Comparison of ENCODE assay signal across 18 mouse cellular contexts in the genomic region with DNA sequence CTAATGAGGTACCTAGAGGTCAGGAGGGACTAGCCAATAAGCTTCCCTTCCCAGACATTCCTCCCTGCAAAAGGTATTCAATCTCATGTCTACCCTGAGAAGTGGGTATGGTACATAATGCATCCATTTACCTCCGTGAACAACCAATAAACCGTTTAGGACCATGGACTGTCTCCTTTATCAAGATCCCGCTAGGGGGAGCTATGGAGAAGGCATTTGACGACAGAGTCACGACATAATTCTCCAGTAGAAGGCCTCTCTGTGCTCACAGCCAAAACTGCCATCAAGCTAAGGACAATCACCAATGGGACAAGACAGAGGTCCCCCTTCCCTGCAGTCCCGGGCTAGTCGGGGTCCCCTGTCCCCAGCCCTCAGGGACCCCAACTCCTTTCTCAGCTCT.
DNase-seq lines count a peak whose midpoint lies in the region; ATAC-seq and TF ChIP-seq lines count a peak whose summit lies in the region.
"Had no signal": no experiment of that assay in that cellular context is flagged by ENCODE, and none has a peak within 500 bp of the region (broad histone marks: within the 10 kb centered on the region; RNA-seq: fewer than 3 reads in every experiment).

No protein-coding gene starts in this region.

- no peaks in the 10 kb centered on the region for H3K79me2 ChIP-seq in liver, adult 2 months (ENCODE audit: control insufficient read depth, insufficient read depth, low read length)

- peaks cover 16% of the 10 kb centered on the region; the same call in 1 of the 2 replicates for H3K9me3 ChIP-seq in liver, embryonic 12.5 days (replicated peaks)
- H3K9me3 ChIP-seq in midbrain, embryonic 16.5 days (replicated peaks; ENCODE audit: control insufficient read depth, low read length, poor library complexity, severe bottlenecking): no peaks in the 10 kb centered on the region; the same call in 1 of the 2 replicates
- H3K9me3 ChIP-seq: embryonic facial prominence, embryonic 13.5 days; forebrain, embryonic 10.5 days; limb, embryonic 12.5 days; neural tube, embryonic 13.5 days had no signal

- ATAC-seq in liver, embryonic 12.5 days: no peak
- no peak for ATAC-seq in midbrain, embryonic 16.5 days

- no peaks in the 10 kb centered on the region for H3K36me3 ChIP-seq in liver, adult 2 months (ENCODE audit: control insufficient read depth, insufficient read depth, low read length)
- H3K36me3 ChIP-seq in liver, embryonic 12.5 days: no peaks in the 10 kb centered on the region
- no peaks in the 10 kb centered on the region for H3K36me3 ChIP-seq in midbrain, embryonic 16.5 days (ENCODE audit: control insufficient read depth, insufficient read depth, low read length)
- H3K36me3 ChIP-seq: embryonic facial prominence, embryonic 13.5 days; forebrain, embryonic 10.5 days; G1E; limb, embryonic 12.5 days; neural tube, embryonic 13.5 days had no signal

- WGBS in liver, adult 2 months: 57% methylated on average over 7 of the region's 7 CpGs
- WGBS in liver, embryonic 12.5 days (ENCODE audit: insufficient replicate concordance): 42% methylated on average over 7 of the region's 7 CpGs
- 63% methylated on average over 7 of the region's 7 CpGs for WGBS in midbrain, embryonic 16.5 days

- TF ChIP-seq CTCF in liver, adult 2 months (IDR thresholded peaks at IDR 0.05; ENCODE audit: low read depth, low read length): no peak

- no peak overlapping the region for H3K4me2 ChIP-seq in liver, embryonic 12.5 days
- H3K4me2 ChIP-seq in midbrain, embryonic 16.5 days (ENCODE audit: low read length): no peak overlapping the region
- H3K4me2 ChIP-seq: embryonic facial prominence, embryonic 13.5 days; limb, embryonic 12.5 days; neural tube, embryonic 13.5 days had no signal

- no peak for TF ChIP-seq POLR2A in liver, adult 2 months (IDR thresholded peaks at IDR 0.05; ENCODE audit: extremely low read depth, insufficient read depth, low read length)

- H3K27me3 ChIP-seq in liver, adult 2 months (ENCODE audit: control insufficient read depth, insufficient read depth, low read length): no peaks in the 10 kb centered on the region
- no peaks in the 10 kb centered on the region for H3K27me3 ChIP-seq in liver, embryonic 12.5 days (replicated peaks)
- H3K27me3 ChIP-seq in midbrain, embryonic 16.5 days (ENCODE audit: control insufficient read depth, insufficient read depth, low read depth, low read length): no peaks in the 10 kb centered on the region
- H3K27me3 ChIP-seq: embryonic facial prominence, embryonic 13.5 days; limb, embryonic 12.5 days; neural tube, embryonic 13.5 days had no signal

- H3K27ac ChIP-seq in liver, adult 2 months (replicated peaks; ENCODE audit: insufficient read depth, low read depth, low read length): no peak overlapping the region
- no peak overlapping the region for H3K27ac ChIP-seq in liver, embryonic 12.5 days
- no peak overlapping the region for H3K27ac ChIP-seq in midbrain, embryonic 16.5 days (ENCODE audit: low read length)
- H3K27ac ChIP-seq: embryonic facial prominence, embryonic 13.5 days; forebrain, embryonic 10.5 days; limb, embryonic 12.5 days; macrophage; neural tube, embryonic 13.5 days had no signal

- H3K9ac ChIP-seq in liver, adult 2 months (ENCODE audit: low read depth, low read length): no peak overlapping the region
- H3K9ac ChIP-seq in liver, embryonic 12.5 days: no peak overlapping the region
- no peak overlapping the region for H3K9ac ChIP-seq in midbrain, embryonic 16.5 days (ENCODE audit: low read depth, low read length)
- H3K9ac ChIP-seq: embryonic facial prominence, embryonic 13.5 days; limb, embryonic 12.5 days; neural tube, embryonic 13.5 days had no signal

- no peak overlapping the region for H3K4me3 ChIP-seq in liver, adult 2 months (ENCODE audit: insufficient read depth, low read depth, low read length)
- no peak overlapping the region for H3K4me3 ChIP-seq in liver, embryonic 12.5 days
- no peak overlapping the region for H3K4me3 ChIP-seq in midbrain, embryonic 16.5 days (ENCODE audit: low read depth, low read length)
- H3K4me3 ChIP-seq: embryonic facial prominence, embryonic 13.5 days; forebrain, embryonic 10.5 days; limb, embryonic 12.5 days; neural tube, embryonic 13.5 days had no signal

- H3K4me1 ChIP-seq in liver, adult 2 months (ENCODE audit: control insufficient read depth, insufficient read depth, low read length): no peaks in the 10 kb centered on the region
- no peaks in the 10 kb centered on the region for H3K4me1 ChIP-seq in liver, embryonic 12.5 days
- no peaks in the 10 kb centered on the region for H3K4me1 ChIP-seq in midbrain, embryonic 16.5 days (ENCODE audit: control insufficient read depth, insufficient read depth, low read length)
- H3K4me1 ChIP-seq: embryonic facial prominence, embryonic 13.5 days; forebrain, embryonic 10.5 days; limb, embryonic 12.5 days; neural tube, embryonic 13.5 days had no signal

- peak; percentile 10 for DNase-seq in adrenal gland, postnatal 14 days
- DNase-seq in adrenal gland, postnatal 25 days: no peak
- DNase-seq in liver, adult 2 months (ENCODE audit: extremely low read depth, low read depth, low spot score): peak; percentile 4
- DNase-seq in WW6 (ENCODE audit: low read depth, low spot score): peak; percentile 38
- DNase-seq in lung, postnatal 25 days (ENCODE audit: low spot score): peak; percentile 14
- no peak for DNase-seq in thymus, postnatal 4 days
- DNase-seq: cerebellum, adult 8-10 months; heart, postnatal 14 days; kidney, postnatal 14 days; layer of hippocampus, postnatal 36 days had no signal

Comparison
In these comparisons a context has a peak if more than half of its experiments do, and no peak if none do; other contexts are left out.
1. DNase-seq: peak in adrenal gland, postnatal 14 days (single experiment), liver, adult 2 months (single experiment), WW6 (single experiment) and lung, postnatal 25 days (single experiment); none in adrenal gland, postnatal 25 days (single experiment) and thymus, postnatal 4 days (single experiment).